Mouse (Mus musculus): ENCODE results near the gene Sult6b2. TPM values are rescaled to one million over a fixed set of nuclear protein-coding genes. Genes with fewer than 3 reads are reported as not detected.

Sult6b2 gene
- polyA plus RNA-seq, 1 experiment: not detected

DNA sequence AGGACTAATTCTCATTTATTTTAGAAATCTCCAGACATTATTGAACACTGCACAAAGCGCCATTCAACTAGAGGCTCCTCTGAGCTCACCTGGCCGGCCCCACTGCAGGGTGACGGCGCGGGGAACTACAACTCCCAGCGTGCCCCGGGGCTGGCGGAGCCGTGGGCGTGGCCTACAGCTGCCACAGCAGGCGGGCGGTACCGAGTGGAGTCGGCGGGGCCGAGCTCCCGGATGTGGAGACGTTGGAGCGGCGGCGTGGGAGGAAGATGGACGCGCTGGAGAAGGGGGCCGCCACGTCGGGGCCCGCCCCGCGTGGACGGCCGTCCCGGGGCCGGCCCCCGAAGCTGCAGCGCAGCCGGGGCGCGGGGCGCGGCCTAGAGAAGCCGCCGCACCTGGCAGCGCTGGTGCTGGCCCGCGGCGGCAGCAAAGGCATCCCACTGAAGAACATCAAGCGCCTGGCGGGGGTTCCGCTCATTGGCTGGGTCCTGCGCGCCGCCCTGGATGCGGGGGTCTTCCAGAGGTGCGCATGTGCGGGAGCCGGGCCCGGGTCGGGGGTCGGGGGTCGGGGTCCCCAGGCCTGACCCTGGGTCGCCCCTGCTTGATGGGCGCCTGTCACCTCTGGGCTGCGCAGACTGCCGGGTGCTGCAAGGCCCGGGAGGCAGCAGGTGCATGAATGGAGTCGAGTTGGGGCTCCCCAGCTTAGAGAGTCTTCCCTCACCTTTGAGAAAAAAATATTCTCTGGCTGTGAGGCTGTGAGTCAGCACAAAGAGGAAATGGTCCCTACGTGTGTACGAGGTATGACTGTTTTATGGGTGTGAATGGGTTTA is 47.6 kb downstream of the Sult6b2 start, which contains the start of gene Cmas:
Gene Cmas, plus strand, starts transcription at position 180 of the 827 bp plus-strand sequence.
- Histone ChIP-seq H3K4me3 (ENCODE audit: low read depth, low read length) (peak within 1 kb of the TSS; percentile 76), H3K4me1 (ENCODE audit: control insufficient read depth, insufficient read depth, low read length) (peaks cover 8% of the 10 kb centered on the region), H3K9me3 (replicated peaks; ENCODE audit: control insufficient read depth, insufficient read depth, low read length, poor library complexity, severe bottlenecking) (no peaks in the 10 kb centered on the region), H3K9ac (ENCODE audit: low read depth, poor library complexity, severe bottlenecking) (peak within 1 kb of the TSS; percentile 91), H3K27ac (ENCODE audit: insufficient read depth, low read length) (no peak within 1 kb of the TSS), H3K27me3 (ENCODE audit: control insufficient read depth, insufficient read depth, low read length, poor library complexity, severe bottlenecking) (no peaks in the 10 kb centered on the region), H3K36me3 (ENCODE audit: control insufficient read depth, insufficient read depth, low read length, poor library complexity, severe bottlenecking) (peaks cover 11% of the 10 kb centered on the region)
- TF ChIP-seq EP300 (IDR thresholded peaks at IDR 0.05; ENCODE audit: insufficient read depth, low read depth, low read length): no peak
- no peak for TF ChIP-seq POLR2A (IDR thresholded peaks at IDR 0.05; ENCODE audit: insufficient read depth, low read length)
- no peak for TF ChIP-seq CTCF (IDR thresholded peaks at IDR 0.05; ENCODE audit: low read depth, low read length)

GRCm38 (mm10) chr6:142752331-142753246 is 51.7 kb downstream of the Sult6b2 start:
- H3K27ac ChIP-seq (ENCODE audit: insufficient read depth, low read length): peak overlapping the region; percentile 96
- H3K36me3 ChIP-seq (ENCODE audit: control insufficient read depth, insufficient read depth, low read length, poor library complexity, severe bottlenecking): no peaks in the 10 kb centered on the region
- peaks cover 7% of the 10 kb centered on the region for H3K4me1 ChIP-seq (ENCODE audit: control insufficient read depth, insufficient read depth, low read length)
- H3K4me3 ChIP-seq (ENCODE audit: low read depth, low read length): no peak overlapping the region
- H3K9ac ChIP-seq (ENCODE audit: low read depth, poor library complexity, severe bottlenecking): peak overlapping the region; percentile 49
- TF ChIP-seq CTCF (IDR thresholded peaks at IDR 0.05; ENCODE audit: low read depth, low read length) (no peak), POLR2A (IDR thresholded peaks at IDR 0.05; ENCODE audit: insufficient read depth, low read length) (no peak), EP300 (IDR thresholded peaks at IDR 0.05; ENCODE audit: insufficient read depth, low read depth, low read length) (peak; percentile 78)
- H3K27me3 ChIP-seq (ENCODE audit: control insufficient read depth, insufficient read depth, low read length, poor library complexity, severe bottlenecking): no peaks in the 10 kb centered on the region
- no peaks in the 10 kb centered on the region for H3K9me3 ChIP-seq (replicated peaks; ENCODE audit: control insufficient read depth, insufficient read depth, low read length, poor library complexity, severe bottlenecking)

GRCm38 (mm10) chr6:142751365-142751764 is 52.9 kb downstream of the Sult6b2 start:
- Histone ChIP-seq H3K9me3 (replicated peaks; ENCODE audit: control insufficient read depth, insufficient read depth, low read length, poor library complexity, severe bottlenecking) (no peaks in the 10 kb centered on the region), H3K27ac (ENCODE audit: insufficient read depth, low read length) (peak overlapping the region; percentile 96), H3K4me3 (ENCODE audit: low read depth, low read length) (peak overlapping the region; percentile 51), H3K4me1 (ENCODE audit: control insufficient read depth, insufficient read depth, low read length) (peaks cover 7% of the 10 kb centered on the region), H3K27me3 (ENCODE audit: control insufficient read depth, insufficient read depth, low read length, poor library complexity, severe bottlenecking) (no peaks in the 10 kb centered on the region), H3K36me3 (ENCODE audit: control insufficient read depth, insufficient read depth, low read length, poor library complexity, severe bottlenecking) (no peaks in the 10 kb centered on the region), H3K9ac (ENCODE audit: low read depth, poor library complexity, severe bottlenecking) (peak overlapping the region; percentile 49)
- TF ChIP-seq CTCF (IDR thresholded peaks at IDR 0.05; ENCODE audit: low read depth, low read length) (no peak), POLR2A (IDR thresholded peaks at IDR 0.05; ENCODE audit: insufficient read depth, low read length) (peak; percentile 90), EP300 (IDR thresholded peaks at IDR 0.05; ENCODE audit: insufficient read depth, low read depth, low read length) (0 out of 2 replicates have a peak, but pooled peaks have one; percentile 42)

GRCm38 (mm10) chr6:142748057-142748708 is 56.1 kb downstream of the Sult6b2 start:
- no peak overlapping the region for H3K27ac ChIP-seq (ENCODE audit: insufficient read depth, low read length)
- H3K9me3 ChIP-seq (replicated peaks; ENCODE audit: control insufficient read depth, insufficient read depth, low read length, poor library complexity, severe bottlenecking): 0 out of 2 replicates have a peak, but pooled peaks cover 5% of the 10 kb centered on the region
- no peaks in the 10 kb centered on the region for H3K36me3 ChIP-seq (ENCODE audit: control insufficient read depth, insufficient read depth, low read length, poor library complexity, severe bottlenecking)
- H3K9ac ChIP-seq (ENCODE audit: low read depth, poor library complexity, severe bottlenecking): no peak overlapping the region
- no peak for TF ChIP-seq CTCF (IDR thresholded peaks at IDR 0.05; ENCODE audit: low read depth, low read length)
- no peak for TF ChIP-seq EP300 (IDR thresholded peaks at IDR 0.05; ENCODE audit: insufficient read depth, low read depth, low read length)
- TF ChIP-seq POLR2A (IDR thresholded peaks at IDR 0.05; ENCODE audit: insufficient read depth, low read length): no peak
- no peaks in the 10 kb centered on the region for H3K27me3 ChIP-seq (ENCODE audit: control insufficient read depth, insufficient read depth, low read length, poor library complexity, severe bottlenecking)
- peaks cover 4% of the 10 kb centered on the region for H3K4me1 ChIP-seq (ENCODE audit: control insufficient read depth, insufficient read depth, low read length)
- H3K4me3 ChIP-seq (ENCODE audit: low read depth, low read length): no peak overlapping the region

GRCm38 (mm10) chr6:142747165-142747564 is 57.1 kb downstream of the Sult6b2 start:
- Histone ChIP-seq H3K36me3 (ENCODE audit: control insufficient read depth, insufficient read depth, low read length, poor library complexity, severe bottlenecking) (no peaks in the 10 kb centered on the region), H3K4me1 (ENCODE audit: control insufficient read depth, insufficient read depth, low read length) (peaks cover 4% of the 10 kb centered on the region), H3K27ac (ENCODE audit: insufficient read depth, low read length) (no peak overlapping the region), H3K9ac (ENCODE audit: low read depth, poor library complexity, severe bottlenecking) (no peak overlapping the region), H3K4me3 (ENCODE audit: low read depth, low read length) (no peak overlapping the region), H3K27me3 (ENCODE audit: control insufficient read depth, insufficient read depth, low read length, poor library complexity, severe bottlenecking) (no peaks in the 10 kb centered on the region), H3K9me3 (replicated peaks; ENCODE audit: control insufficient read depth, insufficient read depth, low read length, poor library complexity, severe bottlenecking) (0 out of 2 replicates have a peak, but pooled peaks cover 5% of the 10 kb centered on the region)
- TF ChIP-seq EP300 (IDR thresholded peaks at IDR 0.05; ENCODE audit: insufficient read depth, low read depth, low read length): no peak
- no peak for TF ChIP-seq CTCF (IDR thresholded peaks at IDR 0.05; ENCODE audit: low read depth, low read length)
- no peak for TF ChIP-seq POLR2A (IDR thresholded peaks at IDR 0.05; ENCODE audit: insufficient read depth, low read length)
